Mouse (Mus musculus): ENCODE results near the gene Gskip.

DNA sequence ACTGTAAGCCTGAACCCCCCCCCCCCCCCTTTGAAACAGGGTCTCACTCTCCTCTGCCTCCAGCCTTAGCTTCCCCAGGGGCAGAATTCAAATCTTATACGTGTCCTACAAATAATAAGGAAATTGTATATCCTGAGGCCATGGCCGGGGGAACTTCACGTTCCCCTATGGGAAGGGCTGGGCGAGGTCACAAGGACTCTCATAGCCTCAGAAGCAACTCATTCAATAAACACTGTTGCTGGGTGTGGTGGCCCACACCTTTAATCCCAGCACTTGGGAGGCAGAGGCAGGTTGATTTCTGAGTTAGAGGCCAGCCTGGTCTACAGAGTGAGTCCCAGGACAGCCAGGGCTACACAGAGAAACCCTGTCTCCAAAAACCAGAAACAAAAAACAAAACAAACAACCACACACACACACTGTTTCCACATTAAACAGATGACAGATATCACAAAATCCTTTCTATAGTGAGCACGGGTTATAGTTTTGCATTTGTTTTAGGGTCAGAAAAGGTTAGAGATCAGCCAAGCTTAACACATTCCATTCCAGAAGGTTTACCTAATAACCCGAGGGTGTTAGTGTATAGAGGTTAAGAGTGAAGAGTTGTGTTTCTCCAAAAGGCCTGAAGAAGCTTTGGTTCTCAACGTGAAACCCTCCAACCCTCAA, 50.7 kb downstream of the Gskip start:
- TF ChIP-seq CEBPB (IDR thresholded peaks at IDR 0.05; ENCODE audit: insufficient read depth, poor library complexity, severe bottlenecking) (no peak), POLR2A (IDR thresholded peaks at IDR 0.05; ENCODE audit: insufficient read length, low read depth) (no peak), TCF12 (IDR thresholded peaks at IDR 0.05; ENCODE audit: insufficient read depth, poor library complexity, severe bottlenecking) (no peak), POLR2AphosphoS2 (IDR thresholded peaks at IDR 0.05; ENCODE audit: insufficient read length, low read depth) (no peak), USF1 (IDR thresholded peaks at IDR 0.05; ENCODE audit: low read depth) (no peak)

Measured in myocyte (in vitro differentiated cells).